Mouse (Mus musculus) liver, postnatal 0 days (tissue): ENCODE data around the gene Msln.

ENCODE experiments used
- CTCF ChIP-seq: sonication (generic); IDR thresholded peaks from 2 replicates; pipeline ENCODE4 v1.5.1; 2016; ENCODE audit warnings: antibody characterized with exemption, low read depth
- EP300 ChIP-seq: IDR thresholded peaks from 2 replicates; pipeline ENCODE4 v1.6.1; 2016; ENCODE audit warnings: antibody characterized with exemption, low read depth, mild to moderate bottlenecking

DNA sequence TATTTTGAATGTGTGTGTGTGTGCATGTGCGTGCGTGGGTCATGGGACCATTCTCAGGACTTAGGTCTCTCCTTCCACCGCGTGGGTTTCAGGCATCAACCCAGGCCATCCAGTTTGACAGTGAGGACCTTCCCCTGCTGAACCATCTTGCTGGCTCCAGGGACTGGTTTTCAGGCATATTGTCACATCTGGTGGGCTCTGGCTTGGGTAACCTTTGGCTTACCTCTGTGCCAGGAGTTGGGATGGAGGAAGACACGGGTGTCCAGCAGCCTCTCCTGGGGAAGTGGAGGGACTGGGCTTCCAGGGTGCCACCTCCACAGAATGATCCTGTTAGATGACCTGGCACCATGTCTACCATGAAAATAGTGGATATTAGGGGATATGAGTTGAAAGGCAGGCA, 23.8 kb upstream of the Msln start:
- TF ChIP-seq EP300, result no peak
- no peak for TF ChIP-seq CTCF
